Mouse (Mus musculus) heart, adult 2 months (tissue): Measurements from ENCODE around the gene Ttyh2. TPM values are rescaled to one million over a fixed set of nuclear protein-coding genes. Genes with fewer than 3 reads are reported as not detected.

Experiments used
- DNase-seq, 2 experiments: peaks; one replicate each; pipeline ENCODE4 v3.0.0; 2021
- H3K27ac ChIP-seq: fragments of 200-600 bp; 2 replicates; pipeline ENCODE4 v1.8.1; 2022
- H3K27me3 ChIP-seq: fragments of 200-500 bp; 2 replicates; pipeline ENCODE4 v1.6.1; 2012; ENCODE audit warnings: mild to moderate bottlenecking, low read length, inconsistent platforms, mixed read lengths; ENCODE audit not compliant: control insufficient read depth, insufficient read depth
- H3K36me3 ChIP-seq: fragments of 200-500 bp; 2 replicates; pipeline ENCODE4 v1.6.1; 2012; ENCODE audit warnings: low read length, inconsistent platforms; ENCODE audit not compliant: control insufficient read depth, insufficient read depth
- H3K4me1 ChIP-seq: fragments of 200-500 bp; 2 replicates; pipeline ENCODE4 v1.6.1; 2011; ENCODE audit warnings: low read length; ENCODE audit not compliant: control insufficient read depth, insufficient read depth
- H3K4me3 ChIP-seq: fragments of 200-600 bp; 2 replicates; pipeline ENCODE4 v1.8.1; 2022
- H3K79me2 ChIP-seq: fragments of 200-500 bp; replicated peaks from 2 replicates; pipeline ENCODE4 v1.6.1; 2012; ENCODE audit warnings: mild to moderate bottlenecking, inconsistent platforms, low read length, moderate library complexity, mixed read lengths; ENCODE audit not compliant: control insufficient read depth, insufficient read depth
- H3K9ac ChIP-seq: fragments of 200-500 bp; 2 replicates; pipeline ENCODE4 v1.6.1; 2012; ENCODE audit warnings: low read depth, mild to moderate bottlenecking, control low read depth, inconsistent platforms, low read length, mixed read lengths
- CTCF ChIP-seq: fragments of 200-600 bp; IDR thresholded peaks from 2 replicates; pipeline ENCODE4 v1.8.1; 2022; ENCODE audit warnings: antibody characterized with exemption, mild to moderate bottlenecking, moderate library complexity
- EP300 ChIP-seq: fragments of 200-500 bp; IDR thresholded peaks from 2 replicates; pipeline ENCODE4 v1.6.1; 2011; ENCODE audit warnings: low read depth, low read length, control low read depth; ENCODE audit not compliant: insufficient read depth
- POLR2A ChIP-seq: fragments of 200-500 bp; IDR thresholded peaks from 2 replicates; pipeline ENCODE4 v1.6.1; 2011; ENCODE audit warnings: mild to moderate bottlenecking, low read depth, low read length, control low read depth; ENCODE audit not compliant: insufficient read depth
- whole genome bisulfite sequencing: fragments of 180-500 bp; shearing (Covaris S2); methylation state at CpG from one replicate; pipeline ENCODE4 v1.1.7; 2018; 5-methylcytosine and 5-hydroxymethylcytosine counted together
- intact Hi-C: fragments of 180-260 bp; cut with DNase I; formaldehyde crosslinking; loops from one replicate; pipeline ENCODE4 v1.15.1; 2025
- long read RNA-seq: library from polyadenylated mRNA; stranded (forward); transcript quantifications from one replicate; pipeline ENCODE4 v2.0.0, GENCODE M21; 2021
- polyA plus RNA-seq: library from polyadenylated mRNA; depleted of rRNA; stranded (reverse); fragments of >200 nt; gene quantifications from 2 replicates; pipeline ENCODE4 v1.2.3, GENCODE M21; 2012; rRNA removed
- total RNA-seq, 2 experiments: library from RNA; stranded (reverse); gene quantifications; 2 replicates each; pipeline ENCODE4 v1.2.3; 2021

Ttyh2 gene
- total RNA-seq: 1 to 10 TPM; 4.3 to 4.9 TPM
- polyA plus RNA-seq: 6.3 and 7.5 TPM in 2 replicates
- long read RNA-seq, partial matches to known transcripts: 7 of 7 reads
- long read RNA-seq, other reads (novel, unspliced or antisense): 0 of 7 reads

- Histone ChIP-seq H3K27ac (peak within 1 kb of the TSS; percentile 45), H3K4me3 (peak within 1 kb of the TSS; percentile 83), H3K79me2 (no peaks in the 10 kb centered on the region), H3K9ac (peak within 1 kb of the TSS; percentile 80), H3K36me3 (peaks cover under 1% of the 10 kb centered on the region), H3K27me3 (no peaks in the 10 kb centered on the region), H3K4me1 (peaks cover 9% of the 10 kb centered on the region)
- TF ChIP-seq EP300: no peak
- TF ChIP-seq CTCF: no peak
- 0 out of 2 replicates have a peak, but pooled peaks have one; percentile 40 for TF ChIP-seq POLR2A
- intact Hi-C loops: loop anchor here (5.0 kb wide), 2 partner anchors 52 to 112 kb away; partner anchors contain the start of gene Dnaic2
- under 1% methylated on average over 40 of the region's 40 CpGs for WGBS
- DNase-seq: peak; percentile 83 to 87
These were observed at the start of gene Ttyh2 for GRCm38 (mm10) chr11:114675341-114675825. Gene Ttyh2 (plus strand): TSS chr11:114675431.

GRCm38 (mm10) chr11:114626071-114626690 is 49.0 kb upstream of the Ttyh2 start:
- H3K9ac ChIP-seq: no peak overlapping the region
- H3K4me1 ChIP-seq: no peaks in the 10 kb centered on the region
- 84% methylated on average over 13 of the region's 13 CpGs for WGBS
- TF ChIP-seq CTCF (no peak), POLR2A (no peak), EP300 (no peak)
- H3K4me3 ChIP-seq: no peak overlapping the region
- H3K79me2 ChIP-seq: no peaks in the 10 kb centered on the region
- DNase-seq: no peak
- H3K27ac ChIP-seq: no peak overlapping the region
- H3K27me3 ChIP-seq: no peaks in the 10 kb centered on the region
- H3K36me3 ChIP-seq: no peaks in the 10 kb centered on the region
- intact Hi-C loops: no loop called here

- no peaks in the 10 kb centered on the region for H3K4me1 ChIP-seq
- TF ChIP-seq CTCF (no peak), POLR2A (no peak), EP300 (no peak)
- WGBS: 61% methylated on average over 5 of the region's 6 CpGs
- H3K79me2 ChIP-seq: no peaks in the 10 kb centered on the region
- H3K27me3 ChIP-seq: no peaks in the 10 kb centered on the region
- H3K27ac ChIP-seq: no peak overlapping the region
- no peaks in the 10 kb centered on the region for H3K36me3 ChIP-seq
- intact Hi-C loops: no loop called here
- no peak overlapping the region for H3K4me3 ChIP-seq
- DNase-seq: no peak
- H3K9ac ChIP-seq: no peak overlapping the region
These were observed 48.2 kb upstream of the Ttyh2 start for GRCm38 (mm10) chr11:114627036-114627435.

GRCm38 (mm10) chr11:114628032-114628431 is 47.2 kb upstream of the Ttyh2 start:
- Histone ChIP-seq H3K4me3 (no peak overlapping the region), H3K27ac (no peak overlapping the region), H3K27me3 (no peaks in the 10 kb centered on the region), H3K4me1 (no peaks in the 10 kb centered on the region), H3K79me2 (no peaks in the 10 kb centered on the region), H3K9ac (no peak overlapping the region), H3K36me3 (no peaks in the 10 kb centered on the region)
- DNase-seq: no peak
- intact Hi-C loops: no loop called here
- no peak for TF ChIP-seq EP300
- TF ChIP-seq CTCF: peak; percentile 53
- WGBS: 69% methylated on average over 12 of the region's 12 CpGs

- Histone ChIP-seq H3K36me3 (no peaks in the 10 kb centered on the region), H3K27me3 (no peaks in the 10 kb centered on the region), H3K4me3 (no peak overlapping the region), H3K9ac (no peak overlapping the region), H3K4me1 (no peaks in the 10 kb centered on the region), H3K27ac (no peak overlapping the region), H3K79me2 (no peaks in the 10 kb centered on the region)
- TF ChIP-seq CTCF (peak; percentile 34), POLR2A (no peak), EP300 (no peak)
- DNase-seq: no peak
- intact Hi-C loops: loop anchor here (10.0 kb wide), 1 partner anchor 555 kb away; no protein-coding TSS in a partner anchor
- WGBS: 75% methylated on average over 5 of the region's 5 CpGs
These were observed 45.2 kb upstream of the Ttyh2 start for GRCm38 (mm10) chr11:114630044-114630443.

GRCm38 (mm10) chr11:114632266-114632665 is 43.0 kb upstream of the Ttyh2 start:
- 65% methylated on average over 8 of the region's 8 CpGs for WGBS
- H3K4me3 ChIP-seq: no peak overlapping the region
- H3K4me1 ChIP-seq: no peaks in the 10 kb centered on the region
- intact Hi-C loops: loop anchor here (10.0 kb wide), 1 partner anchor 557 kb away; no protein-coding TSS in a partner anchor
- DNase-seq: no peak
- TF ChIP-seq CTCF: no peak
- TF ChIP-seq EP300: no peak
- no peak for TF ChIP-seq POLR2A
- H3K79me2 ChIP-seq: no peaks in the 10 kb centered on the region
- H3K9ac ChIP-seq: no peak overlapping the region
- H3K27me3 ChIP-seq: no peaks in the 10 kb centered on the region
- H3K36me3 ChIP-seq: no peaks in the 10 kb centered on the region
- no peak overlapping the region for H3K27ac ChIP-seq
